Mouse (Mus musculus) frontal cortex, postnatal 10 days (tissue): ENCODE results near the gene Hmces.

Experiments
- DNase-seq, 2 experiments: peaks; one replicate each; pipeline ENCODE4 v3.0.0; 2022; ENCODE audit warnings: low spot score in 2 of 2, mixed read lengths in 1 of 2

Hmces gene

GRCm38 (mm10) chr6:87913661-87914325, at the start of gene Hmces:
TSS of gene Hmces (plus strand) at chr6:87913935.
- peak in 1 of 2 experiments; percentile 48 for DNase-seq

DNA sequence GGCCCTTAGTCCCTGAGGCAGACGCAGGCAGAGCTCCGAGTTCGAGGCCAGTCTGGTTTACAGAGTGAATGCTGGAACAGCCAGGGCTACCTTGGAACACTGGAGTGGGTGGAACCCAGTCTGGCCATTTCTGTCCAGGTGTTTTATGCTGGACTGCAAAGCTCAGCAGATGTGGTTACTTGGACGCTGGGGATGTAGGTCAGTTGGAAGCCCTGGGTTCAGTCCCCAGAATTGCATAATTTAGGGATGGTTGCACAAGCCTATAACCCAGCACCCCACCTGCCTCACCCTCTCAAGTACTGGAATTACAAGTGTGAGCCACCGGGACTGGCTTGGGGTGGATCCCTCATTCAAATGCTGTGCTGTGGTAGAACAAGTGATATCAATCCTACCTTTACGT, 47.5 kb upstream of the Hmces start:
- no peak for DNase-seq

DNA sequence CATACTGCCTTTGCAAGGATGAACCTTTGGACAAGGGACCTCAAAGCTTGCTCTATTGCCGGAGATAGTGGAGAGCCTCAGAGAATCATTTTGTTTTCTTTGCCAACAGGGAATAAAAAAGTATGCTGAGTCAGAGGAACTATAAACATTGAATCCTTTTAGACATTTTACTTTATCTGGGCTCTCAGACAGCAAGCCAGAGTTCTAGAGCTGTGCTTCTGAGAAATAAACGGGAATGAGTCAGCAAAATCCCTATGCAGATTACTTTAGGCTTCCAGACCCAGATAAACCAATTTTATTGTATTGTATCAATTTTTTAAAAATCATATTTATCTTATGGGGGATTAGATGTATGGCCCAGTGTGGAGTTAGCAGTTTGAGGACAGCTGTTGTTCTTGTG, 46.5 kb upstream of the Hmces start:
- no peak for DNase-seq

DNA sequence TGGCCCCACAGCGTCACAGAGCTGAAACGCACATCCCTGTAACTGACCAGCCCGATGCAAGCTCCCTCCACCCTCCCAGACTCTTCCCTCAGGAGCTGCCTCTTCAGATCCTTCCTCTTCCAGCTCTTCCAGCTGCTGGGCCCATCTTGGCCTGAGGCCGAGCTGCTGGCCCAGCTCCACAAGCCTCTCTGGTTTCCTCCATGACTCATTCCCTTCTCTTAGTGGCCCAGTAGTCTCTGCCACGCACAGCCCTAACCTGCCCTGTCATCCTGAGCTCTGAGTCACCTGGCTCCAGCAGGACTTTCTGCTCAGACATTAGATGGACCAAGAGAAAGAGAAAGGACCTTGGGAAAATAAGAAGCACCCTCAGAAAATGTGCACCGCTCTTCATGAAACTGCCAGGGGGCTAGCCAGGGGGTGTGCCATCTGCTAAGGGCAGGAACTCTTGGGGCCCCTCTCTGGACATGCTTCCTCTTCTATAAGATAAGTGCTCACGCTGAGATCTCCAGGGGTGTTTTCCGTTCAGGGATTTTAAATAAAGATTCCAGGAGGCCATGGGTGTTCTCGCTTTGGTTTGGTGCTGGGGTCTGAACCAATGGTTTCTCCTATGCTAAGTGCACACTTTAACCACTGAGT, 44.7 kb upstream of the Hmces start:
- DNase-seq: no peak

- DNase-seq: no peak
Measured at GRCm38 (mm10) chr6:87870440-87870839, 43.3 kb upstream of the Hmces start.

GRCm38 (mm10) chr6:87871240-87871639, 42.5 kb upstream of the Hmces start:
- no peak for DNase-seq

GRCm38 (mm10) chr6:87873104-87873503, 40.6 kb upstream of the Hmces start:
- DNase-seq: no peak

DNA sequence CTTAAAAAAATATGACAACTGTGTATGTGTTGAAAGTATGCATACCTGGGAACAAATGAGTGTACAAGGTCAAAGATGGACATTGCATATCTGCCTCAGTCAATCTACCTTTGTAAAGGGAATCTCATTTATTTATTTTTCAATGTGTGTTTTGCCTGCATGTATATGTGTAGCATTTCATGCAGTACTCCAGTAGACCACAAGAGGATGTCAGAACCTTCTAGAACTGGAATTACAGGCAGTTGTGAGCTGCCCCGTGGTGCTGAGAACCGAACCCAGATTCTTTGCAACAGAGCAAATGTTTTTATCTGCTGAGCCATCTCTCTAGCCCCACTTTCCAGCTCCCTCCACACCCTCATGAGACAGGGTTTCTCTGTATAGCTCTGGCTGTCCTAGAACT, 39.8 kb upstream of the Hmces start:
- DNase-seq: no peak

DNA sequence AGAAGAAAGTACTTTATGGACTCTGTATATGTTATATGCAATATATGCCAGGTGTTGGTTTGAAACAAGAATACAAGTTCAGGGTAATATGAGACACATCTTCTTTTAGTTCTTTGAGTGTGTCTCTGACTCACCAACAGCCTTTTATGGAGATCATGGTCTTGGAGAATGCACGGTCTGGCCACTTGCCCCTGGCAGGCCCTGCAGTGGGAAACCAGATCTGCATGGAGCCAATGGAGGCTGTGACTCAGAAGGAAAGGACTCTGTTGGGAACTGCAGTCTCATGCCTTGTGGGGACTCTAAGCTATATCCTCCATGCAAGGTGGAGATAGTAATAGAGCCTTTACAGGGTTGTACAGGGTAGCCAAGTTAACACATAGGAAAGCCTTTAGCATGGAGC, 38.7 kb upstream of the Hmces start:
- no peak for DNase-seq

DNA sequence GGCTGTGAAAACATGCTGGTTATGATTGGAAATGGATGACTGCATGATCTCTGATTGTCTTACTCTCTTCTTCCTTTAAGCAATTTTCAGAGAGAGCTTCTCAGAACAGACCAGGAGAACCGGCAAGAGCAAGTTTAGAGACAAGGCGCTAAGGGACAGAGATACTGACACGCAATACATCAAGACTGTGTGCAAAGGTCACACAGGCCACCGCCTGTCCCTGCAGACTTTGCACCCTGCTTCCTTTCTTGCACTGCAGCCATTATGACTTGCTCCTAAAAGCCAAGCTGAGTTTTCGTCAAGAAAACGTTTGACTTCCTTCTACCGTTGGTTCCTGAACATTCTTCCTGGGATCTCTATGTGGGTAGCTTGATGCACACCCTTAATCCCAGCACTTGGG, 38.2 kb upstream of the Hmces start:
- DNase-seq: no peak

DNA sequence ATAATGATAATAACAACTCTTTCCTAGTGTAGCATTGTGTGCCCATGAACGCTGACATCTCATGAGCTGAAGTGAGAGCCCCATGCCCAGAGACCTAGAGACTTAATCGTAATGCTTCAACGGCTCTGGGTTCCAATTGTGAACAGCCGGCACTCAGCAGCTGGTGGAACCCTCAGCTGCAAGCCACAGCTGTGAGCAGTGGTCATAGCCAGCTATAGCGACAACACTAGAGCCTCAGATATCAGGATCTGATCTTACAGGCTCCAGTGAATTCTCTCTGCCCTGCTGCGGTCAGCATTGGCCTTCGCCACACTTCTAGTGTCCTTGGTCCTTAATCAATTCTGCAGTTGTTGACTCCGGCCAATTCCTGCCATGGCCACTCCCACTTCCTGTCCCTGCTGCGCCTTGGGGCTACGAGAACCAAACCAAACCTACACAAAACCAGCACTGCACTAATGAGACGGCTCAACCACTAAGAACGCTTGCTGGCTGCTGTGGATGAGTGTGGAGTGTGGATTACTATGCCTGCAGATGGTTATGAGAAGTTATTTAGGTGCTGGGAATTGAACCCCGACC, 37.6 kb upstream of the Hmces start:
- no peak for DNase-seq

DNA sequence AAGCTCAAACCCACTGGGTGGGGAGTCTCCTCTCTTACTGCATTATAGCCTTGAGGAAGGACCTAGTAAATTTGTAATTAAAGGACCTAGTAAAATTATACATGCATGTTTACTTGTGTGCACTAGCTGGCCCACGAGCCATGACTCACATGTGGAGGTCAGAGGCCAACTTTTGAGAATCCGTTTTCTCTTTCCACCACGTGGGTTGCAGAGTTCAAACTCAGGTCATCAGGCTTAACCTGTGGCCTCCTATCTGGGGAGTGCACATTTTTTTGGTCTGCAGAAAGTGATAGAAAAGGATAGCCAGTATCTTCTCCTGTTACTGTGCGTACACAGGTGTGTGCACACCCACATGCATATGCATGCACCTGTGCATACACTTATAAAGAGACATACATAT, 34.7 kb upstream of the Hmces start:
- no peak for DNase-seq

DNA sequence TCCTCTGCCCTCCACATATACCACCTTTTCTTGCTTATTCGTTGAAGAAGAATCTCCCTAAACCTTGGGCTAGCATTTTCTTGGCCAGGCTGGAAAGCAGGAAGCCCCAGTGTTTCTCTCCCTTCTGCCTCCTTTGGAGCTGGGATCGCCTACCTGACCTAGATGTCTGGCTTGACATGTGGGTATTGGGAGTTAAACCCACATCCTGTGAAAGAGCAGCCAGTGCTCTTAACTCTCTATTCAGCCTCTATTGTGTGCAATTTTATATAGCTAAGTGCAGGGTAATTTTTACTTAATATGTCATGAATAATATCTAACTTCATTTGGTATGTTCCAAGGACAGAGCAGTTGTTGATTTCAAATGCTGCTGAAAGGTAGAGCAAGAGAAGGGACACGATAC, 34.1 kb upstream of the Hmces start:
- DNase-seq: no peak

- no peak for DNase-seq
Measured at GRCm38 (mm10) chr6:87882221-87882620, 31.5 kb upstream of the Hmces start.

- peak; percentile 74 to 92 for DNase-seq
Measured at GRCm38 (mm10) chr6:87882816-87883215, 30.9 kb upstream of the Hmces start.

- no peak for DNase-seq
Measured at GRCm38 (mm10) chr6:87886721-87887120, 27.0 kb upstream of the Hmces start.

- peak; percentile 98 to 100 for DNase-seq
Measured at GRCm38 (mm10) chr6:87887594-87888233, 26.0 kb upstream of the Hmces start, which contains the start of gene Copg1. TSS of gene Copg1 (plus strand) at chr6:87887814.

DNA sequence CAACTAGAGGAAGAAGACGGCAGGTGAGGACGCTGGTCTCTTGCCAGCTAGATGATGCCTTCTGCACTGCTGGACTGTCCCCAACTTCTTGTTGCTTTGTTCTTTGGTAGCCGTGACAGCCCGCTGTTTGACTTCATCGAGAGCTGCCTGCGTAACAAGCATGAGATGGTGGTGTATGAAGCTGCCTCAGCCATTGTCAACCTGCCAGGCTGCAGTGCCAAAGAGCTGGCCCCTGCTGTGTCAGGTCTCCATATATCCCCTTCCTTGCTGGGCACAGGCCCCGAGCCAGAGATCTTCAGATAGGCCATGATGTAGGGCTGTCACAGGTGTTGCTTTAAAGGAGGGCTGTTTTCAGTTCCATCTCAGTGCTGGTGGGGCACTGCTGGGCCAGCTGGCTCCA, 19.8 kb upstream of the Hmces start:
- DNase-seq: no peak

DNA sequence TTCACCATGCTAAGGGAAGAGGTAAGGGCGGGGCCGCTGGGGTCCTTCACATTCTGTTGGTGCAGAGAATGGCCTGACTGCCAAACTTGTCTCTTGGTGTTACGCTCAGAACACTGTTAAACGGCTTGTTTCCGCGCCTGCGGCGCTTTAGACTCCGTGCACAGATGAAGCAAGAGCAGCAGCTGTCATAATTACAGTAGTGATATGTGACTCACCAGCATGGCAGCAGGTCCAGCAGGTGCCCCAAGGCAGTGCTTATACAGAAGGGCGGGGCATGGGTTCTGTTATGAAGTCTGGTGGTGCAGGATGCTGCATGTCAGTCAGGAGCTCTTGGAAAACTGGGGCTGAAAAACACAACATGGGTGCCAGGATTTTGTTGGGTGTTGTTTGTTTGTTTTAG, 15.7 kb upstream of the Hmces start:
- no peak for DNase-seq

- DNase-seq: no peak
Measured at GRCm38 (mm10) chr6:87906632-87907031, 7.1 kb upstream of the Hmces start.

DNA sequence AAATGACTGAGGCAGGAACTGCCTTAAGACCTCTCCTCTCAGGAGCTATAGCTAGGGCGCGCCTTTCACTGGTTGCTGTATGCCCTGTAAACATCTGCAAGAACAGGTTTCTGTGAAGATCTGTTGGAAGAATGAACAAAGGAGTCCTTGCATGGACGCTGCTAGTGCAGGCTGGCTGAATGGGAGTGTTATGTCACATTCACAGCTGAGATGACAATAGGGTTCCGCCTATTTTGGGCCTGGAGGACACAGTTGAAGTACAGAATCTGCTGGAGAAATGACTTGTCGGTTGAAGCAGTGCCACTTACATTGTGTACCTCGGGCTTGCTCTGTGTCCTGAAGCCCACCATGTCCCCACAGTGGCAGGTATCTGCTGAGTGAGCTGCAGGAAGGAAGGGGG, 4.6 kb upstream of the Hmces start:
- no peak for DNase-seq

- no peak for DNase-seq
Measured at GRCm38 (mm10) chr6:87911559-87911958, 2.2 kb upstream of the Hmces start.
